Mouse (Mus musculus): ENCODE results near the gene Calm5. TPM values are rescaled to one million over a fixed set of nuclear protein-coding genes. Genes with fewer than 3 reads are reported as not detected.

Calm5 gene
- total RNA-seq, 1 experiment from 2014 or later: not detected

DNA sequence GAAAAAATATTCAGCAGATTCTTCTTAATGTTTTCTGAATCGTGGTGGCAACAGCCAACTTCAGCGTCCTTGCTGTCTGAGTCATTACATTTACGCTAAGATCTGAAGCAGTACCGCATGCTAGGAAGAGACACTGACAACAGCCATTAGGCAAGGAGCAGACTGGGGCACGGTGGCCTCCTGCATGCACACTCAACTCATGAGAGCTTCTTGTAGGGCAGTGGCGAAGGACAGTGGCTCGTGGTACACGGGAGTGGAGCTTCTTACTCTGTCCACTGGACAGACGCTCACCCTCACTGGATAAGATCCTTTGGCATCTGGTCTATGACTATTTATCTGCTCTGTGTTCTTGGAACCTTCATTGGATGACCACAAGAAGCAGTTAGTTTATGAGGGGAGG is 45.3 kb downstream of the Calm5 start:
- ATAC-seq (replicated peaks; ENCODE audit: low read depth, poor library complexity, severe bottlenecking): no peak

Other genes with a start within 250 kb of the Calm5 start
- gene Fam208b, start 243.1 kb upstream of the Calm5 start, total RNA-seq (2017): 46.4 and 46.9 TPM in 2 replicates
- 4.8 and 6.0 TPM in 2 replicates for gene Asb13, start 220.1 kb upstream of the Calm5 start, total RNA-seq (2017)
- not detected in 2 replicates for gene Calml3, start 49.9 kb upstream of the Calm5 start, total RNA-seq (2017)
- gene Calm4, start 16.4 kb upstream of the Calm5 start, total RNA-seq (2017): 0.23 TPM in 1 of 2 replicates, not detected in the other
- 146 and 155 TPM in 2 replicates for gene Net1, start 64.0 kb downstream of the Calm5 start, total RNA-seq (2017)
- not detected in 2 replicates for gene Tubal3, start 64.1 kb downstream of the Calm5 start, total RNA-seq (2017)
- gene Ucn3, start 91.2 kb downstream of the Calm5 start, total RNA-seq (2017): not detected in 2 replicates
- not detected in 2 replicates for gene Akr1c14, start 194.8 kb downstream of the Calm5 start, total RNA-seq (2017)

Data from common myeloid progenitor, adult 5-6 weeks (primary cell).